Mouse (Mus musculus): ENCODE measurements at regions not wholly inside any gene's neighbourhood (a gene's known extent, or its start where the extent isn't known, plus 50 kb on each side); places are given as distances from the start of the nearest gene placed in this dataset.

DNA sequence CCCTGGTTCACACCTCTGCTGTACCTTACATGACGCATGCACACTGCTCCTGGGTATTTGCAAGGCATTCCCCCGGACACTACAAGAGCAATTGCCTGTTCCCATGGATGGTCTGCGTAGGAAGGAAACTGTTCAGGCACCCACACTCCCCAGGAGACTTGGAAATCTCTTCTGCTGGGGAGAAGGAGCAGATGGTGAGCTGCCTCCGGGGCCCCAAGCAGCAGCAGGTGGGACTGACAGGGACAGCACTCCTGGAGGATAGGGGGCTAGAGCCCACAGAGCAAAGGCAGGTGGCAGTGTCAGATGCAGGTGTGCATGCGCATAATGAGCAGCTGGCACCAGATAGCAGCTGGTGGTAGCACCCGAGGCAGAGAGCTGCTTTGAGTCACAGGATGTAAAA lies 72.5 kb upstream of the Hs6st1 start:
- H3K36me3 ChIP-seq (ENCODE audit: control insufficient read depth, insufficient read depth, low read length, poor library complexity, severe bottlenecking), result no peaks in the 10 kb centered on the region
- in situ Hi-C loops (cut with MboI; ENCODE audit: low sequenced_read_pairs in 2 of 2, unreplicated experiment in 2 of 2), result no loop called here
- no peaks in the 10 kb centered on the region for H3K9me3 ChIP-seq (ENCODE audit: control insufficient read depth, insufficient read depth, low read depth, low read length)
- H3K27ac ChIP-seq (ENCODE audit: insufficient read depth, low read depth, low read length, poor library complexity, severe bottlenecking), result peak overlapping the region; percentile 18; the same call in 1 of the 2 replicates
- H3K9ac ChIP-seq (ENCODE audit: insufficient read depth, low read depth, low read length, poor library complexity, severe bottlenecking), result no peak overlapping the region
- no peak for DNase-seq (ENCODE audit: low read depth, low spot score)
- no peaks in the 10 kb centered on the region for H3K4me1 ChIP-seq (ENCODE audit: control insufficient read depth in 2 of 2, insufficient read depth in 2 of 2, low read length in 2 of 2, poor library complexity in 1 of 2)
- TF ChIP-seq ZC3H11A (IDR thresholded peaks at IDR 0.05; ENCODE audit: borderline replicate concordance, low read depth, low read length), result no peak
- no peak for TF ChIP-seq HCFC1 (IDR thresholded peaks at IDR 0.05; ENCODE audit: borderline replicate concordance, insufficient read depth, low read length)
- no peak for TF ChIP-seq CHD2 (IDR thresholded peaks at IDR 0.05; ENCODE audit: low read depth, low read length)
- TF ChIP-seq MAFK (IDR thresholded peaks at IDR 0.05; ENCODE audit: insufficient read depth, low read depth, low read length), result no peak
- TF ChIP-seq ZNF384 (IDR thresholded peaks at IDR 0.05; ENCODE audit: low read depth, low read length), result no peak
- no peak overlapping the region for H3K4me3 ChIP-seq (ENCODE audit: insufficient read depth in 1 of 2, low read depth in 1 of 2, low read length in 2 of 2, poor library complexity in 1 of 2, severe bottlenecking in 1 of 2)

DNA sequence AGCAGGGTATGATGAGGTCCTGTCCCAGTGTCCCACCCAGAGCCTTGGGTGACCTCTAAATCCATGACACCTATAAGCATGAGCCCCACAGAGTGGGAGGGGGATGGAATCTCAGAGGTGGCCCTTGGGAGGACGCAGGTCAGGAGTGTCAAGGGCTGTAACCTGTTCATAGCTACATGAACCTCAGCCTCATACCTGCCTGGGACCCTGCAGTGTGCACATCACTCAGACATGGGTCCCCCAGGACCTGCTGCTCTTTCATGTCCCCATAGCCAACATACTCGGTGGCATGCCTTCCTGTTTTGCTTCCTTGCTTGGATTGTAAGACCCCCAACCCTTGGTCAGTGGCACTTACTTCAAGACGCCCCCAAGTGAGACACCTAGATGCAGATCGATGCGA lies 66.9 kb upstream of the Hs6st1 start:
- Histone ChIP-seq H3K9ac (ENCODE audit: insufficient read depth, low read depth, low read length, poor library complexity, severe bottlenecking) (no peak overlapping the region), H3K27ac (ENCODE audit: insufficient read depth, low read depth, low read length, poor library complexity, severe bottlenecking) (no peak overlapping the region), H3K4me3 (ENCODE audit: insufficient read depth in 1 of 2, low read depth in 1 of 2, low read length in 2 of 2, poor library complexity in 1 of 2, severe bottlenecking in 1 of 2) (no peak overlapping the region), H3K36me3 (ENCODE audit: control insufficient read depth, insufficient read depth, low read length, poor library complexity, severe bottlenecking) (no peaks in the 10 kb centered on the region), H3K9me3 (ENCODE audit: control insufficient read depth, insufficient read depth, low read depth, low read length) (no peaks in the 10 kb centered on the region), H3K4me1 (ENCODE audit: control insufficient read depth in 2 of 2, insufficient read depth in 2 of 2, low read length in 2 of 2, poor library complexity in 1 of 2) (peaks cover 3 to 6% of the 10 kb centered on the region in 2 experiments; a peak in 2 of 4 replicates)
- TF ChIP-seq ZC3H11A (IDR thresholded peaks at IDR 0.05; ENCODE audit: borderline replicate concordance, low read depth, low read length) (no peak), ZNF384 (IDR thresholded peaks at IDR 0.05; ENCODE audit: low read depth, low read length) (no peak), CHD2 (IDR thresholded peaks at IDR 0.05; ENCODE audit: low read depth, low read length) (no peak), MAFK (IDR thresholded peaks at IDR 0.05; ENCODE audit: insufficient read depth, low read depth, low read length) (no peak), HCFC1 (IDR thresholded peaks at IDR 0.05; ENCODE audit: borderline replicate concordance, insufficient read depth, low read length) (no peak)
- no peak for DNase-seq (ENCODE audit: low read depth, low spot score)
- in situ Hi-C loops (cut with MboI; ENCODE audit: low sequenced_read_pairs in 2 of 2, unreplicated experiment in 2 of 2), result no loop called here

DNA sequence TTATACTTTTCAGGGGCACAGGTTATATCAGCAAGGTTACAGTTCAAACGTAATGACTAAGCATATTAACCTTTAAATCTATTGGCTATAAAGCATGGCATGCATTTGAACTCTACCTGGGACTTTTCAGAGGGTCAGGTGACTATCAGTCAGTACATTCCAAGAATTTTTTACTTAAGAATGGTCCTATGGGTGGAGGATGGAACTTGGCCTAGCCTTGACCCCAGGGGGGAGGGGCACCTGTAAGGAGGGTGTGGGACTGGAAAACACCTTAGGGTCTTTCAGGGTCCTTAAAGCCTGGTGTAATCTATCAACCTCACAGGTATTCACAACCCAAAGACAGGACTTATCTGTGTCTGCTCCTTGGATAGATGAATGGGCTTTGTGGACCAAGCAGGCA lies 66.4 kb upstream of the Hs6st1 start:
- H3K9ac ChIP-seq (ENCODE audit: insufficient read depth, low read depth, low read length, poor library complexity, severe bottlenecking), result no peak overlapping the region
- TF ChIP-seq MAFK (IDR thresholded peaks at IDR 0.05; ENCODE audit: insufficient read depth, low read depth, low read length) (peak; percentile 68), CHD2 (IDR thresholded peaks at IDR 0.05; ENCODE audit: low read depth, low read length) (no peak), ZNF384 (IDR thresholded peaks at IDR 0.05; ENCODE audit: low read depth, low read length) (no peak)
- H3K27ac ChIP-seq (ENCODE audit: insufficient read depth, low read depth, low read length, poor library complexity, severe bottlenecking), result no peak overlapping the region
- DNase-seq (ENCODE audit: low read depth, low spot score), result no peak
- H3K4me1 ChIP-seq (ENCODE audit: control insufficient read depth in 2 of 2, insufficient read depth in 2 of 2, low read length in 2 of 2, poor library complexity in 1 of 2), result peaks cover 3 to 6% of the 10 kb centered on the region in 2 experiments; a peak in 2 of 4 replicates
- H3K36me3 ChIP-seq (ENCODE audit: control insufficient read depth, insufficient read depth, low read length, poor library complexity, severe bottlenecking), result no peaks in the 10 kb centered on the region
- no peaks in the 10 kb centered on the region for H3K9me3 ChIP-seq (ENCODE audit: control insufficient read depth, insufficient read depth, low read depth, low read length)
- in situ Hi-C loops (cut with MboI; ENCODE audit: low sequenced_read_pairs in 2 of 2, unreplicated experiment in 2 of 2), result no loop called here
- no peak overlapping the region for H3K4me3 ChIP-seq (ENCODE audit: insufficient read depth in 1 of 2, low read depth in 1 of 2, low read length in 2 of 2, poor library complexity in 1 of 2, severe bottlenecking in 1 of 2)

DNA sequence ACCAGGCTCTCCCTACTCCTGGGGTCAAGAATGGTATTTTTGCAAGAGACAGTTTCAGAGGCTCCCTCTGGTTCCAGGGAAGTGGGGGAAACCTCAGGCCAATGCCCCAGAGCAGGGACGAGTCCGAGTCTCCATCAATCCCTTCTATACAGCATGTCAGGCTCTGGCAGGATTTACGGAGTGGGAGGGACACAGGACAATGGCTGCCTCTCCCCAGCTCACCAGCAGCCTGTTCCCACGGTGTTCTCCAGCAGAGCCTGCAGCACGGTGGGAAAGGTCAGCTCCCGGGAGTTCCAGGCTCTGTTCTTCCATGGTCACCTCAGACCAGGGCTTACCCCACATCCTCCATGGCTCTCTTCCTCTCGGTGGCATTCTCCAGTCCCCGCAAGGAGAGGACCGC lies 64.6 kb upstream of the Hs6st1 start:
- Histone ChIP-seq H3K27ac (ENCODE audit: insufficient read depth, low read depth, low read length, poor library complexity, severe bottlenecking) (no peak overlapping the region), H3K9ac (ENCODE audit: insufficient read depth, low read depth, low read length, poor library complexity, severe bottlenecking) (no peak overlapping the region; the same call in 1 of the 2 replicates), H3K9me3 (ENCODE audit: control insufficient read depth, insufficient read depth, low read depth, low read length) (no peaks in the 10 kb centered on the region), H3K4me3 (ENCODE audit: insufficient read depth in 1 of 2, low read depth in 1 of 2, low read length in 2 of 2, poor library complexity in 1 of 2, severe bottlenecking in 1 of 2) (no peak overlapping the region), H3K4me1 (ENCODE audit: control insufficient read depth in 2 of 2, insufficient read depth in 2 of 2, low read length in 2 of 2, poor library complexity in 1 of 2) (peaks cover 3 to 6% of the 10 kb centered on the region in 2 experiments; a peak in 2 of 4 replicates), H3K36me3 (ENCODE audit: control insufficient read depth, insufficient read depth, low read length, poor library complexity, severe bottlenecking) (no peaks in the 10 kb centered on the region)
- no peak for TF ChIP-seq ZC3H11A (IDR thresholded peaks at IDR 0.05; ENCODE audit: borderline replicate concordance, low read depth, low read length)
- no peak for TF ChIP-seq CHD2 (IDR thresholded peaks at IDR 0.05; ENCODE audit: low read depth, low read length)
- no peak for TF ChIP-seq ZNF384 (IDR thresholded peaks at IDR 0.05; ENCODE audit: low read depth, low read length)
- TF ChIP-seq HCFC1 (IDR thresholded peaks at IDR 0.05; ENCODE audit: borderline replicate concordance, insufficient read depth, low read length), result no peak
- TF ChIP-seq MAFK (IDR thresholded peaks at IDR 0.05; ENCODE audit: insufficient read depth, low read depth, low read length), result no peak
- in situ Hi-C loops (cut with MboI; ENCODE audit: low sequenced_read_pairs in 2 of 2, unreplicated experiment in 2 of 2), result no loop called here
- no peak for DNase-seq (ENCODE audit: low read depth, low spot score)

DNA sequence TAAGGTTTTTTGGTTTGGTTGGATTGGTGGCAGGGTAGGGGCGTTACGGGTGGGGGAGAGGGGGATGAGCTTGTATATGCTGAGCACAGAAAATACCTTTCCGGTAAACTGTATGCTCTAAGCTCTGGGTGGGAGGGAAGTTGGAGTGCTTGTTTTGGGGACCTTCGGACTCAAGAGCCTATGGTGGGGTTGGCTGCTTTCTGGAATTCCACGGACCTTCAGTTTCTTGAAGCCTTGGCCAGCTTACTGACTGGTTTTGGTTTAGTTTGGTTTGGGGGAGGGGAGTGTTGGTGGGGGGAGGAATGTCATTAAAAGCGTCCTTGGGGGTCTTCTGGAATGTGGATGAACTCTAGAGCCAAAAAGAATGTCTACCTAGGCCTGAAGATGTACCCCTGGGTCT lies 59.6 kb upstream of the Hs6st1 start:
- no peak for DNase-seq (ENCODE audit: low read depth, low spot score)
- no peak for TF ChIP-seq MAFK (IDR thresholded peaks at IDR 0.05; ENCODE audit: insufficient read depth, low read depth, low read length)
- TF ChIP-seq CHD2 (IDR thresholded peaks at IDR 0.05; ENCODE audit: low read depth, low read length), result no peak
- no peak for TF ChIP-seq ZC3H11A (IDR thresholded peaks at IDR 0.05; ENCODE audit: borderline replicate concordance, low read depth, low read length)
- TF ChIP-seq HCFC1 (IDR thresholded peaks at IDR 0.05; ENCODE audit: borderline replicate concordance, insufficient read depth, low read length), result no peak
- TF ChIP-seq ZNF384 (IDR thresholded peaks at IDR 0.05; ENCODE audit: low read depth, low read length), result no peak
- Histone ChIP-seq H3K36me3 (ENCODE audit: control insufficient read depth, insufficient read depth, low read length, poor library complexity, severe bottlenecking) (no peaks in the 10 kb centered on the region; the same call in 1 of the 2 replicates), H3K27ac (ENCODE audit: insufficient read depth, low read depth, low read length, poor library complexity, severe bottlenecking) (no peak overlapping the region), H3K4me1 (ENCODE audit: control insufficient read depth in 2 of 2, insufficient read depth in 2 of 2, low read length in 2 of 2, poor library complexity in 1 of 2) (peaks cover 5 to 11% of the 10 kb centered on the region in 2 experiments; a peak in 3 of 4 replicates), H3K4me3 (ENCODE audit: insufficient read depth in 1 of 2, low read depth in 1 of 2, low read length in 2 of 2, poor library complexity in 1 of 2, severe bottlenecking in 1 of 2) (no peak overlapping the region), H3K9ac (ENCODE audit: insufficient read depth, low read depth, low read length, poor library complexity, severe bottlenecking) (no peak overlapping the region), H3K9me3 (ENCODE audit: control insufficient read depth, insufficient read depth, low read depth, low read length) (no peaks in the 10 kb centered on the region)
- in situ Hi-C loops (cut with MboI; ENCODE audit: low sequenced_read_pairs in 2 of 2, unreplicated experiment in 2 of 2), result no loop called here
